14 mouse cellular contexts compared by ENCODE assay signal in the genomic region with DNA sequence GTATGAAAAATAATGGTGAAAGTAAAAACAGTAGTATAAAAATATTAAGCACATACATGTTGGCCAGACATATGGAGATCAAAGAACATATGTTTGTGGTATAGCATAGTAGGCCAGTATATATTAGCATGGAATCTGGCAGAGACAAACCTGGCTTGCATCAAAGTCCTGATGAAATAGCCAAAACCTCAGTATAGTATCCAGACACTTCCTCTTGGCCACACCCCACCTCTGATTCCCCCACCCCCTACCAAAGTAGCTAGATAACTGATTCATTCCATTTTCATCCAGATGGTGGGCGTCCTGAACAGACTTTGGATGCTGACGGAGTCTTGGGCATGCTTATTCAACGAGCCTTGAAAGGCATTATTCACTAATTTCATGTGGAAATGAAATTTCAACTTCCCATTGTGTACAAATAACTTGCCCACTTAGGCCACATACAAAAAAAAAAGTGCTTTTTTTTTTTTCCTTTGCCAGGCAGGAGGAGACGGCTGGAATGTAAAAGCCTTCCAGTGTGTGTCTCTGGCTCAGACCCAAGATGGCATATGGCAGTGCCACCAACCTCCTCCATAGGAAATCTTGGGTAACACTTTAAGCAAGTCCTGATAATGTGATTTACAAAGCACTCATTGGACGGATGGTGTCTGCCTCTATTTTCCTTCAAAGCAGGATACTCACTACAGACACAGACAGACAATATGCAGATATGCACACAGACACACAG.
DNase-seq lines count a peak whose midpoint lies in the region; ATAC-seq and TF ChIP-seq lines count a peak whose summit lies in the region.
"Had no signal": no experiment of that assay in that cellular context is flagged by ENCODE, and none has a peak within 500 bp of the region (broad histone marks: within the 10 kb centered on the region; RNA-seq: fewer than 3 reads in every experiment).

No protein-coding gene starts in this region.

- DNase-seq in frontal cortex, postnatal 14 days (ENCODE audit: low spot score in 2 of 2): no peak
- DNase-seq in lung, postnatal 0 days (ENCODE audit: low spot score): peak; percentile 48
- no peak for DNase-seq in lung, postnatal 4 days
- peak; percentile 34 to 52 for DNase-seq in right cerebral cortex, postnatal 36 days (ENCODE audit: low spot score in 2 of 2)
- no peak for DNase-seq in spleen, postnatal 36 days (ENCODE audit: low spot score in 2 of 2)
- no peak for DNase-seq in gastrocnemius, postnatal 10 days
- DNase-seq: adrenal gland, postnatal 14 days; gastrocnemius, postnatal 14 days; liver had no signal

- no peaks in the 10 kb centered on the region for H3K36me3 ChIP-seq in lung, postnatal 0 days (ENCODE audit: insufficient read depth, low read length)
- no peaks in the 10 kb centered on the region for H3K36me3 ChIP-seq in forebrain, embryonic 15.5 days
- H3K36me3 ChIP-seq: midbrain, embryonic 15.5 days had no signal

- no peaks in the 10 kb centered on the region for H3K9me3 ChIP-seq in lung, postnatal 0 days (ENCODE audit: low read length)
- H3K9me3 ChIP-seq in forebrain, embryonic 15.5 days: no peaks in the 10 kb centered on the region
- H3K9me3 ChIP-seq: midbrain, embryonic 15.5 days had no signal

- 41% methylated on average over 5 of the region's 5 CpGs for WGBS in lung, postnatal 0 days
- WGBS in forebrain, embryonic 15.5 days: 25% methylated on average over 5 of the region's 5 CpGs

- H3K9ac ChIP-seq in lung, postnatal 0 days (replicated peaks; ENCODE audit: low read depth): no peak overlapping the region
- H3K9ac ChIP-seq in forebrain, embryonic 15.5 days (replicated peaks): no peak overlapping the region
- H3K9ac ChIP-seq: midbrain, embryonic 15.5 days had no signal

- peak; percentile 82 for ATAC-seq in frontal cortex, adult (ENCODE audit: low TSS enrichment)
- ATAC-seq in lung, postnatal 0 days: no peak
- peak; percentile 83 for ATAC-seq in forebrain, embryonic 15.5 days (replicated peaks)
- ATAC-seq: midbrain, embryonic 15.5 days; Patski had no signal

- no peaks in the 10 kb centered on the region for H3K27me3 ChIP-seq in lung, postnatal 0 days (replicated peaks; ENCODE audit: insufficient read depth, low read length)
- no peaks in the 10 kb centered on the region for H3K27me3 ChIP-seq in forebrain, embryonic 15.5 days
- H3K27me3 ChIP-seq: midbrain, embryonic 15.5 days had no signal

- no peak for TF ChIP-seq EP300 in lung, postnatal 0 days (IDR thresholded peaks at IDR 0.05)

- H3K4me1 ChIP-seq in lung, postnatal 0 days (ENCODE audit: insufficient read depth, low read depth, low read length): peaks cover 19% of the 10 kb centered on the region; the same call in 1 of the 2 replicates
- H3K4me1 ChIP-seq in forebrain, embryonic 15.5 days: peaks cover 30% of the 10 kb centered on the region

- no peak for TF ChIP-seq CTCF in lung, postnatal 0 days (IDR thresholded peaks at IDR 0.05)

- H3K4me3 ChIP-seq in lung, postnatal 0 days (ENCODE audit: low read depth, low read length): no peak overlapping the region
- no peak overlapping the region for H3K4me3 ChIP-seq in forebrain, embryonic 15.5 days
- H3K4me3 ChIP-seq: midbrain, embryonic 15.5 days had no signal

- H3K27ac ChIP-seq in lung, postnatal 0 days (ENCODE audit: low read length): peak overlapping the region; percentile 57
- H3K27ac ChIP-seq in forebrain, embryonic 15.5 days (replicated peaks): peak overlapping the region; percentile 80
- H3K27ac ChIP-seq: kidney, postnatal 0 days; midbrain, embryonic 15.5 days had no signal

- peak overlapping the region; percentile 8 for H3K4me2 ChIP-seq in lung, postnatal 0 days (replicated peaks; ENCODE audit: low read depth, low read length)
- no peak overlapping the region for H3K4me2 ChIP-seq in forebrain, embryonic 15.5 days (replicated peaks)
- H3K4me2 ChIP-seq: midbrain, embryonic 15.5 days had no signal

Comparison
In these comparisons a context has a peak if more than half of its experiments do, and no peak if none do; other contexts are left out.
1. DNase-seq: peak in lung, postnatal 0 days (single experiment) and right cerebral cortex, postnatal 36 days (2 of 2); none in frontal cortex, postnatal 14 days (0 of 2), lung, postnatal 4 days (0 of 2), spleen, postnatal 36 days (0 of 2) and gastrocnemius, postnatal 10 days (single experiment).